Mouse (Mus musculus): Measurements from ENCODE around the gene D2hgdh. TPM values are rescaled to one million over a fixed set of nuclear protein-coding genes. Genes with fewer than 3 reads are reported as not detected.

Gene D2hgdh
- polyA plus RNA-seq, 3 experiments from 2014 or later, result 17.0 to 22.7 (median 19.8) TPM

Other genes starting within 250 kb of the D2hgdh start
- 10 to 100 TPM; 30.5 to 33.7 (median 32.4) TPM for gene Stk25, start 166.2 kb upstream of the D2hgdh start, polyA plus RNA-seq (2017; shearing (Covaris generic))
- gene Bok, start 139.2 kb upstream of the D2hgdh start, polyA plus RNA-seq (2017; shearing (Covaris generic)), result not detected
- 10 to 100 TPM; 57.6 to 85.3 (median 63.8) TPM for gene Atg4b, start 73.4 kb upstream of the D2hgdh start, polyA plus RNA-seq (2017; shearing (Covaris generic))
- gene Thap4, start 70.0 kb upstream of the D2hgdh start, polyA plus RNA-seq (2017; shearing (Covaris generic)), result 10 to 100 TPM; 13.8 to 21.0 (median 19.3) TPM
- gene Dtymk, start 23.0 kb upstream of the D2hgdh start, polyA plus RNA-seq (2017; shearing (Covaris generic)), result 100 to 1,000 TPM; 113 to 143 (median 119) TPM
- 10 to 100 TPM; 20.3 to 26.9 (median 22.1) TPM for gene Ing5, start 20.9 kb upstream of the D2hgdh start, polyA plus RNA-seq (2017; shearing (Covaris generic))
- not detected for gene Gal3st2, start 36.4 kb downstream of the D2hgdh start, polyA plus RNA-seq (2017; shearing (Covaris generic))
- not detected for gene Gal3st2b, start 93.4 kb downstream of the D2hgdh start, polyA plus RNA-seq (2017; shearing (Covaris generic))
- gene Gal3st2c, start 165.6 kb downstream of the D2hgdh start, polyA plus RNA-seq (2017; shearing (Covaris generic)), result under 1 TPM in 2 of 3 experiments, not detected in 1; 0.04 to 0.08 TPM
- under 1 TPM in 1 of 3 experiments, not detected in 2; 0.33 TPM for gene Neu4, start 195.5 kb downstream of the D2hgdh start, polyA plus RNA-seq (2017; shearing (Covaris generic))
- gene Pdcd1, start 227.6 kb downstream of the D2hgdh start, polyA plus RNA-seq (2017; shearing (Covaris generic)), result 100 to 1,000 TPM; 264 to 357 (median 323) TPM